Mouse (Mus musculus): ENCODE measurements around the gene Cntnap5a. TPM values are rescaled to one million over a fixed set of nuclear protein-coding genes. Genes with fewer than 3 reads are reported as not detected.

The Cntnap5a gene
- polyA plus RNA-seq, 1 experiment: 0.10 TPM

GRCm38 (mm10) chr1:116324505-116324904, 639.9 kb downstream of the Cntnap5a start:
- no peak overlapping the region for H3K4me3 ChIP-seq (ENCODE audit: low read depth, low read length)
- H3K36me3 ChIP-seq (ENCODE audit: control insufficient read depth, insufficient read depth, low read length, poor library complexity, severe bottlenecking): no peaks in the 10 kb centered on the region
- no peak for TF ChIP-seq POLR2A (IDR thresholded peaks at IDR 0.05; ENCODE audit: insufficient read depth, low read length)
- no peak for TF ChIP-seq CTCF (IDR thresholded peaks at IDR 0.05; ENCODE audit: low read depth, low read length)
- TF ChIP-seq EP300 (IDR thresholded peaks at IDR 0.05; ENCODE audit: insufficient read depth, low read depth, low read length): no peak
- H3K9ac ChIP-seq (ENCODE audit: low read depth, poor library complexity, severe bottlenecking): no peak overlapping the region
- H3K27me3 ChIP-seq (ENCODE audit: control insufficient read depth, insufficient read depth, low read length, poor library complexity, severe bottlenecking): no peaks in the 10 kb centered on the region
- no peaks in the 10 kb centered on the region for H3K9me3 ChIP-seq (replicated peaks; ENCODE audit: control insufficient read depth, insufficient read depth, low read length, poor library complexity, severe bottlenecking)
- no peak overlapping the region for H3K27ac ChIP-seq (ENCODE audit: insufficient read depth, low read length)
- H3K4me1 ChIP-seq (ENCODE audit: control insufficient read depth, insufficient read depth, low read length): no peaks in the 10 kb centered on the region

GRCm38 (mm10) chr1:116353669-116354068, 669.1 kb downstream of the Cntnap5a start:
- Histone ChIP-seq H3K27me3 (ENCODE audit: control insufficient read depth, insufficient read depth, low read length, poor library complexity, severe bottlenecking) (no peaks in the 10 kb centered on the region), H3K9ac (ENCODE audit: low read depth, poor library complexity, severe bottlenecking) (no peak overlapping the region), H3K4me1 (ENCODE audit: control insufficient read depth, insufficient read depth, low read length) (no peaks in the 10 kb centered on the region), H3K4me3 (ENCODE audit: low read depth, low read length) (no peak overlapping the region), H3K27ac (ENCODE audit: insufficient read depth, low read length) (no peak overlapping the region), H3K36me3 (ENCODE audit: control insufficient read depth, insufficient read depth, low read length, poor library complexity, severe bottlenecking) (no peaks in the 10 kb centered on the region), H3K9me3 (replicated peaks; ENCODE audit: control insufficient read depth, insufficient read depth, low read length, poor library complexity, severe bottlenecking) (no peaks in the 10 kb centered on the region)
- no peak for TF ChIP-seq CTCF (IDR thresholded peaks at IDR 0.05; ENCODE audit: low read depth, low read length)
- TF ChIP-seq EP300 (IDR thresholded peaks at IDR 0.05; ENCODE audit: insufficient read depth, low read depth, low read length): no peak
- TF ChIP-seq POLR2A (IDR thresholded peaks at IDR 0.05; ENCODE audit: insufficient read depth, low read length): no peak

- TF ChIP-seq CTCF (IDR thresholded peaks at IDR 0.05; ENCODE audit: low read depth, low read length) (no peak), EP300 (IDR thresholded peaks at IDR 0.05; ENCODE audit: insufficient read depth, low read depth, low read length) (no peak), POLR2A (IDR thresholded peaks at IDR 0.05; ENCODE audit: insufficient read depth, low read length) (no peak)
- H3K27me3 ChIP-seq (ENCODE audit: control insufficient read depth, insufficient read depth, low read length, poor library complexity, severe bottlenecking): no peaks in the 10 kb centered on the region
- H3K9me3 ChIP-seq (replicated peaks; ENCODE audit: control insufficient read depth, insufficient read depth, low read length, poor library complexity, severe bottlenecking): no peaks in the 10 kb centered on the region
- H3K27ac ChIP-seq (ENCODE audit: insufficient read depth, low read length): no peak overlapping the region
- H3K36me3 ChIP-seq (ENCODE audit: control insufficient read depth, insufficient read depth, low read length, poor library complexity, severe bottlenecking): no peaks in the 10 kb centered on the region
- no peak overlapping the region for H3K9ac ChIP-seq (ENCODE audit: low read depth, poor library complexity, severe bottlenecking)
- H3K4me1 ChIP-seq (ENCODE audit: control insufficient read depth, insufficient read depth, low read length): no peaks in the 10 kb centered on the region
- H3K4me3 ChIP-seq (ENCODE audit: low read depth, low read length): no peak overlapping the region
Measured at GRCm38 (mm10) chr1:116365606-116366005, 681.0 kb downstream of the Cntnap5a start.

DNA sequence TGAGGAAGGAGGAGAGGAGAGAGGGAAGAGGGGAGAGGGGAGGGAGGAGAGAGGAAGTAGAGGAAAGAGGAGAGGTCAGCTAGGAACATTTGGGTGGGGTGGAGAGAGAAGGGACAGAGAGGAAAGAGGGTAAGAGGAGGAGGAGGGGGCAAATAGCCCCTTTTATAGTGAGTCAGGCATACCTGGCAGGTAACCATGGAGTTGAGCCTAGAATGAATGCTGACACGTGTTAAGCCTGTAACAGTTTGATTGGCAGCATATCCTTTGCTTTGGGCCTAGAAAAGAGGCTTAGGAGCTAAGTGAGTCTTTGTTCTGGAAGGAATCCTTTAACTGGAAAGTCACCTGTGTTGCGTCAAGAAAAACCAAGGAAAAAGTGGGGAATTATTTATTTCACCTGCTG, 681.6 kb downstream of the Cntnap5a start:
- Histone ChIP-seq H3K4me3 (ENCODE audit: low read depth, low read length) (no peak overlapping the region), H3K27ac (ENCODE audit: insufficient read depth, low read length) (no peak overlapping the region), H3K27me3 (ENCODE audit: control insufficient read depth, insufficient read depth, low read length, poor library complexity, severe bottlenecking) (no peaks in the 10 kb centered on the region), H3K9me3 (replicated peaks; ENCODE audit: control insufficient read depth, insufficient read depth, low read length, poor library complexity, severe bottlenecking) (no peaks in the 10 kb centered on the region), H3K36me3 (ENCODE audit: control insufficient read depth, insufficient read depth, low read length, poor library complexity, severe bottlenecking) (no peaks in the 10 kb centered on the region), H3K4me1 (ENCODE audit: control insufficient read depth, insufficient read depth, low read length) (no peaks in the 10 kb centered on the region), H3K9ac (ENCODE audit: low read depth, poor library complexity, severe bottlenecking) (no peak overlapping the region)
- TF ChIP-seq CTCF (IDR thresholded peaks at IDR 0.05; ENCODE audit: low read depth, low read length): no peak
- no peak for TF ChIP-seq EP300 (IDR thresholded peaks at IDR 0.05; ENCODE audit: insufficient read depth, low read depth, low read length)
- TF ChIP-seq POLR2A (IDR thresholded peaks at IDR 0.05; ENCODE audit: insufficient read depth, low read length): no peak

DNA sequence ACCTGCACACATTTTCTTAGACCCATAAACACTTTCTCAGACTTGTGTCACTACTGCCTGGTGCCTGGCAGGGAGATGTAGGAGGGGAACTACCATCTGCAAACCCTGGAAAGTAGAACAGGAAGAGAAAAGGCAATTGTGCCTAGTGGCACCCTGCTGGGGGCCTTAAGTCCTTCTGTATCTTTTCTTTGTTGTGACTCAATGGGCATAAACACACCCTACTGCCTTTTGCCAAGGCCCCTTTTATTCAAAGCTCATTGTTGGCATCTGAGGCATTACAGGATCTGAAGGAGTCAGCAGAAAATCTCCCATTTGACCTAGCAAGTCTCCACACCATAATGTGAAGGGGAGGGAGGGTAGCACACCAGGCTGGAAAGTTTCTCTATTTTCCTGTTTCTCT, 682.2 kb downstream of the Cntnap5a start:
- no peaks in the 10 kb centered on the region for H3K4me1 ChIP-seq (ENCODE audit: control insufficient read depth, insufficient read depth, low read length)
- no peaks in the 10 kb centered on the region for H3K9me3 ChIP-seq (replicated peaks; ENCODE audit: control insufficient read depth, insufficient read depth, low read length, poor library complexity, severe bottlenecking)
- no peak for TF ChIP-seq EP300 (IDR thresholded peaks at IDR 0.05; ENCODE audit: insufficient read depth, low read depth, low read length)
- TF ChIP-seq POLR2A (IDR thresholded peaks at IDR 0.05; ENCODE audit: insufficient read depth, low read length): no peak
- TF ChIP-seq CTCF (IDR thresholded peaks at IDR 0.05; ENCODE audit: low read depth, low read length): no peak
- no peaks in the 10 kb centered on the region for H3K36me3 ChIP-seq (ENCODE audit: control insufficient read depth, insufficient read depth, low read length, poor library complexity, severe bottlenecking)
- no peak overlapping the region for H3K9ac ChIP-seq (ENCODE audit: low read depth, poor library complexity, severe bottlenecking)
- no peaks in the 10 kb centered on the region for H3K27me3 ChIP-seq (ENCODE audit: control insufficient read depth, insufficient read depth, low read length, poor library complexity, severe bottlenecking)
- no peak overlapping the region for H3K4me3 ChIP-seq (ENCODE audit: low read depth, low read length)
- no peak overlapping the region for H3K27ac ChIP-seq (ENCODE audit: insufficient read depth, low read length)

DNA sequence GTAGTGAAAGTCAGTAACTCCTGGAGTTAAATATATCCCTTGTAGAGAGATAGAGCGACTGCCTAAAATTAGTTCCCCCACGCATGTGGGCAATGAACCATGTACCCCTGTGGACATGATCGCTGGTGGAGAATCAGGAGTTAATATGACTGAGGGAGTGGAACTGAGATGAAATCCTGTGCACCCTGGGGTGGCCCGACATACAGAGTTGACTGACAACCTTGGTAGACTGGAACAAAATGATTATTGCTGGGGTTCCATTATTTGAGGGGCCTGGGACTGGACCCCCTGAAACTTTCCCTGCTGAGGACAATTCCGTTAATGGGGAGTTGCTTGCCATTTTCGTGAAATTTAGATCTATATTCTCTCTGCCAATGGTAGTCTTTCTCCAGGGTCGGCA, 683.0 kb downstream of the Cntnap5a start:
- Histone ChIP-seq H3K9me3 (replicated peaks; ENCODE audit: control insufficient read depth, insufficient read depth, low read length, poor library complexity, severe bottlenecking) (no peaks in the 10 kb centered on the region), H3K4me3 (ENCODE audit: low read depth, low read length) (no peak overlapping the region), H3K36me3 (ENCODE audit: control insufficient read depth, insufficient read depth, low read length, poor library complexity, severe bottlenecking) (no peaks in the 10 kb centered on the region), H3K27ac (ENCODE audit: insufficient read depth, low read length) (no peak overlapping the region), H3K9ac (ENCODE audit: low read depth, poor library complexity, severe bottlenecking) (no peak overlapping the region), H3K4me1 (ENCODE audit: control insufficient read depth, insufficient read depth, low read length) (no peaks in the 10 kb centered on the region), H3K27me3 (ENCODE audit: control insufficient read depth, insufficient read depth, low read length, poor library complexity, severe bottlenecking) (no peaks in the 10 kb centered on the region)
- TF ChIP-seq POLR2A (IDR thresholded peaks at IDR 0.05; ENCODE audit: insufficient read depth, low read length): no peak
- TF ChIP-seq CTCF (IDR thresholded peaks at IDR 0.05; ENCODE audit: low read depth, low read length): no peak
- no peak for TF ChIP-seq EP300 (IDR thresholded peaks at IDR 0.05; ENCODE audit: insufficient read depth, low read depth, low read length)

Measured in ES-Bruce4 (cell line).